Mouse (Mus musculus) gastrocnemius, adult 8-10 months (tissue): ENCODE measurements around the gene Bach1. TPM values are rescaled to one million over a fixed set of nuclear protein-coding genes. Genes with fewer than 3 reads are reported as not detected.

Source experiments
- total RNA-seq, 4 experiments: library from RNA; stranded (reverse); gene quantifications; 2 replicates each; pipeline ENCODE4 v1.2.4; 2022

Gene Bach1
- total RNA-seq, 4 experiments from 2014 or later: 17.0 to 24.5 (median 20.0) TPM

Other genes with a start within 250 kb of the Bach1 start
- gene Usp16, start 244.2 kb upstream of the Bach1 start, total RNA-seq: 10 to 100 TPM; 55.6 to 73.7 (median 58.3) TPM
- gene Cct8, start 203.1 kb upstream of the Bach1 start, total RNA-seq: 100 to 1,000 TPM; 100 to 122 (median 106) TPM
- gene Map3k7cl, start 145.6 kb upstream of the Bach1 start, total RNA-seq: 10 to 100 TPM in 2 of 4 experiments, 1 to 10 TPM in 2; 4.5 to 12.3 (median 9.6) TPM